Comparison of ENCODE assay signal across 21 mouse cellular contexts in genomic region chr17:84938215-84938614, GRCm38 (mm10). TPM values are rescaled to one million over a fixed set of nuclear protein-coding genes. Genes with fewer than 3 reads are reported as not detected.
DNase-seq lines count a peak whose midpoint lies in the region; ATAC-seq and TF ChIP-seq lines count a peak whose summit lies in the region.
"Had no signal": no experiment of that assay in that cellular context is flagged by ENCODE, and none has a peak within 500 bp of the region (broad histone marks: within the 10 kb centered on the region; RNA-seq: fewer than 3 reads in every experiment).

No protein-coding gene starts in this region.

- H3K79me2 ChIP-seq in CH12.LX (replicated peaks; ENCODE audit: control insufficient read depth, extremely low read depth, insufficient read depth, poor library complexity, severe bottlenecking): no peaks in the 10 kb centered on the region

- DNase-seq in lung, embryonic 14.5 days: no peak
- DNase-seq in lung, postnatal 10 days: no peak
- peak; percentile 12 to 22 for DNase-seq in B cell, adult 2 months
- no peak for DNase-seq in CH12.LX (ENCODE audit: extremely low read depth)
- DNase-seq in ZHBTc4 (ENCODE audit: low read depth, low spot score): peak; percentile 69
- DNase-seq in frontal cortex, postnatal 10 days (ENCODE audit: low spot score in 2 of 2): no peak
- DNase-seq in forebrain, postnatal 0 days: no peak
- no peak for DNase-seq in heart, adult 18-20 months
- DNase-seq: adrenal gland, postnatal 25 days; cerebellum, postnatal 10 days; embryo, embryonic 11 days; heart, postnatal 14 days; kidney, adult 8-10 months; right cerebral cortex, adult 18-20 months had no signal

- TF ChIP-seq EP300 in CH12.LX (IDR thresholded peaks at IDR 0.05; ENCODE audit: low read length): no peak

- no peaks in the 10 kb centered on the region for H3K9me3 ChIP-seq in lung, embryonic 14.5 days (ENCODE audit: low read depth, low read length)
- peaks cover 5% of the 10 kb centered on the region for H3K9me3 ChIP-seq in CH12.LX (replicated peaks; ENCODE audit: low read length)
- no peaks in the 10 kb centered on the region for H3K9me3 ChIP-seq in forebrain, postnatal 0 days (ENCODE audit: low read length)
- H3K9me3 ChIP-seq: forebrain, embryonic 12.5 days; heart, embryonic 10.5 days; hindbrain, embryonic 15.5 days; lung, embryonic 15.5 days had no signal

- no peak overlapping the region for H3K9ac ChIP-seq in lung, embryonic 14.5 days
- H3K9ac ChIP-seq in CH12.LX (ENCODE audit: insufficient read depth, low read depth): no peak overlapping the region
- no peak overlapping the region for H3K9ac ChIP-seq in forebrain, postnatal 0 days
- H3K9ac ChIP-seq: forebrain, embryonic 12.5 days; hindbrain, embryonic 15.5 days; limb, embryonic 13.5 days; lung, embryonic 15.5 days had no signal

- no peak overlapping the region for H3K27ac ChIP-seq in lung, embryonic 14.5 days (ENCODE audit: low read depth)
- H3K27ac ChIP-seq in CH12.LX (ENCODE audit: insufficient read depth, low read depth): no peak overlapping the region
- no peak overlapping the region for H3K27ac ChIP-seq in forebrain, postnatal 0 days (ENCODE audit: low read depth, low read length)
- H3K27ac ChIP-seq: forebrain, embryonic 12.5 days; heart, embryonic 10.5 days; hindbrain, embryonic 15.5 days; limb, embryonic 13.5 days; lung, embryonic 15.5 days had no signal

- in situ Hi-C loops in CH12.LX (cut with MboI; ENCODE audit: low pct_ligation_motif_present, low pct_unique_long_range_greater_than_20kb, low sequenced_read_pairs): no loop called here

- H3K4me1 ChIP-seq in lung, embryonic 14.5 days (ENCODE audit: insufficient read depth): no peaks in the 10 kb centered on the region
- H3K4me1 ChIP-seq in CH12.LX (ENCODE audit: control insufficient read depth in 1 of 2, insufficient read depth in 2 of 2): peaks cover 0 to 3% of the 10 kb centered on the region in 2 experiments; a peak in 1 of 4 replicates
- H3K4me1 ChIP-seq in forebrain, postnatal 0 days (ENCODE audit: insufficient read depth): no peaks in the 10 kb centered on the region
- H3K4me1 ChIP-seq: forebrain, embryonic 12.5 days; hindbrain, embryonic 15.5 days; lung, embryonic 15.5 days had no signal

- TF ChIP-seq RAD21 in CH12.LX (IDR thresholded peaks at IDR 0.05; ENCODE audit: low read depth, low read length): no peak

- no peaks in the 10 kb centered on the region for H3K27me3 ChIP-seq in lung, embryonic 14.5 days (ENCODE audit: insufficient read depth, low read length)
- H3K27me3 ChIP-seq in CH12.LX (replicated peaks): no peaks in the 10 kb centered on the region
- H3K27me3 ChIP-seq in forebrain, postnatal 0 days (ENCODE audit: insufficient read depth, low read length): no peaks in the 10 kb centered on the region
- H3K27me3 ChIP-seq: forebrain, embryonic 12.5 days; hindbrain, embryonic 15.5 days; limb, embryonic 13.5 days; lung, embryonic 15.5 days; megakaryocyte, embryonic 14.5 days had no signal

- H3K36me3 ChIP-seq in lung, embryonic 14.5 days (ENCODE audit: insufficient read depth): no peaks in the 10 kb centered on the region
- H3K36me3 ChIP-seq in CH12.LX (replicated peaks in 1 of 2; ENCODE audit: control insufficient read depth in 1 of 2, insufficient read depth in 1 of 2, low read length in 1 of 2): no peaks in the 10 kb centered on the region
- no peaks in the 10 kb centered on the region for H3K36me3 ChIP-seq in forebrain, postnatal 0 days (ENCODE audit: insufficient read depth)
- H3K36me3 ChIP-seq: forebrain, embryonic 12.5 days; heart, embryonic 10.5 days; hindbrain, embryonic 15.5 days; limb, embryonic 13.5 days; lung, embryonic 15.5 days had no signal

- peak; percentile 29; the same call in 1 of the 2 replicates for TF ChIP-seq CTCF in lung, embryonic 14.5 days (IDR thresholded peaks at IDR 0.05; ENCODE audit: low read depth)
- peak; percentile 25 to 26; a peak in 2 of 4 replicates for TF ChIP-seq CTCF in CH12.LX (conservative IDR thresholded peaks at IDR 0.05 in 1 of 2, IDR thresholded peaks at IDR 0.05 in 1 of 2; ENCODE audit: low read depth in 2 of 2, low read length in 2 of 2)
- no peak for TF ChIP-seq CTCF in forebrain, postnatal 0 days (IDR thresholded peaks at IDR 0.05; ENCODE audit: low read depth)

- no peak overlapping the region for H3K4me2 ChIP-seq in lung, embryonic 14.5 days
- H3K4me2 ChIP-seq in CH12.LX (ENCODE audit: insufficient read depth, low read depth, poor library complexity, severe bottlenecking): no peak overlapping the region
- no peak overlapping the region for H3K4me2 ChIP-seq in forebrain, postnatal 0 days (ENCODE audit: low read depth)
- H3K4me2 ChIP-seq: forebrain, embryonic 12.5 days; hindbrain, embryonic 15.5 days; limb, embryonic 13.5 days; lung, embryonic 15.5 days had no signal

- TF ChIP-seq POLR2A in CH12.LX (IDR thresholded peaks at IDR 0.05; ENCODE audit: low read depth, low read length): no peak

- WGBS in lung, embryonic 14.5 days: 94% methylated on average over 4 of the region's 4 CpGs
- WGBS in forebrain, postnatal 0 days: 92% methylated on average over 4 of the region's 4 CpGs

- H3K4me3 ChIP-seq in lung, embryonic 14.5 days (ENCODE audit: low read depth, low read length): no peak overlapping the region
- no peak overlapping the region for H3K4me3 ChIP-seq in CH12.LX (replicated peaks in 1 of 3; ENCODE audit: low read depth in 2 of 3, low read length in 2 of 3, poor library complexity in 1 of 3)
- H3K4me3 ChIP-seq in forebrain, postnatal 0 days (ENCODE audit: low read depth, low read length): no peak overlapping the region
- H3K4me3 ChIP-seq: forebrain, embryonic 12.5 days; heart, embryonic 10.5 days; hindbrain, embryonic 15.5 days; limb, embryonic 13.5 days; lung, embryonic 15.5 days; megakaryocyte, embryonic 14.5 days had no signal

- no peak for ATAC-seq in lung, embryonic 14.5 days (ENCODE audit: insufficient read depth)
- no peak for ATAC-seq in forebrain, postnatal 0 days
- ATAC-seq: activated CD4-positive, CD25-positive, alpha-beta regulatory T cell, adult 4 months had no signal

- dilution Hi-C loops in CH12.LX (cut with MboI; ENCODE audit: extremely low pct_ligation_motif_present, extremely low pct_unique_long_range_greater_than_20kb, low sequenced_read_pairs): no loop called here

TF ChIP-seq in CH12.LX, 34 proteins besides CTCF, POLR2A, EP300 and RAD21:
- no peak for TF ChIP-seq TCF12 (IDR thresholded peaks at IDR 0.05; ENCODE audit: low read depth, low read length)
- no peak for TF ChIP-seq MAZ (IDR thresholded peaks at IDR 0.05; ENCODE audit: low read depth, low read length)
- TF ChIP-seq USF2 (conservative IDR thresholded peaks at IDR 0.05; ENCODE audit: low read depth, low read length): no peak
- no peak for TF ChIP-seq BHLHE40 (IDR thresholded peaks at IDR 0.05; ENCODE audit: low read depth, low read length)
- no peak for TF ChIP-seq MAX (IDR thresholded peaks at IDR 0.05; ENCODE audit: low read length)
- TF ChIP-seq NRF1 (IDR thresholded peaks at IDR 0.05; ENCODE audit: low read depth, low read length): no peak
- TF ChIP-seq SMC3 (IDR thresholded peaks at IDR 0.05; ENCODE audit: low read depth, low read length): no peak
- TF ChIP-seq E2F4 (IDR thresholded peaks at IDR 0.05; ENCODE audit: insufficient replicate concordance, low read depth, low read length): no peak
- no peak for TF ChIP-seq CHD2 (IDR thresholded peaks at IDR 0.05; ENCODE audit: low read length)

RNA-seq across cellular contexts. Expression of gene Ppm1b, which starts 18.3 kb away (rescaled TPM):
- 61.5 and 68.2 TPM in 2 replicates for polyA plus RNA-seq in lung, embryonic 14.5 days (2014; fragmentation: Nextera tagmentation; extraction: Ambion mirVana)
- total RNA-seq in CH12.LX (2012; rRNA removed): 33.2 and 37.7 TPM in 2 replicates
- 39.5 and 39.9 TPM in 2 replicates for total RNA-seq in CH12.LX (2014; rRNA removed)
- polyA plus RNA-seq in CH12.LX (2012; ENCODE audit: insufficient read length, low read depth): 47.8 and 49.6 TPM in 2 replicates
- 49.1 and 68.8 TPM in 2 replicates for total RNA-seq in forebrain, postnatal 0 days (2014; rRNA removed)
- polyA plus RNA-seq in forebrain, postnatal 0 days (2015; fragmentation: Nextera tagmentation; extraction: Ambion mirVana): 49.5 and 62.9 TPM in 2 replicates
- 100 to 1,000 TPM; 123 to 129 TPM for total RNA-seq in heart, adult 18-20 months (2021)

Comparison
In these comparisons a context has a peak if more than half of its experiments do, and no peak if none do; other contexts are left out.
1. DNase-seq: peak in B cell, adult 2 months (2 of 2) and ZHBTc4 (single experiment); none in lung, embryonic 14.5 days (single experiment), lung, postnatal 10 days (single experiment), CH12.LX (single experiment), frontal cortex, postnatal 10 days (0 of 2), forebrain, postnatal 0 days (single experiment) and heart, adult 18-20 months (0 of 2).